Comparison of ENCODE assay signal across 10 mouse cellular contexts in the genomic region with DNA sequence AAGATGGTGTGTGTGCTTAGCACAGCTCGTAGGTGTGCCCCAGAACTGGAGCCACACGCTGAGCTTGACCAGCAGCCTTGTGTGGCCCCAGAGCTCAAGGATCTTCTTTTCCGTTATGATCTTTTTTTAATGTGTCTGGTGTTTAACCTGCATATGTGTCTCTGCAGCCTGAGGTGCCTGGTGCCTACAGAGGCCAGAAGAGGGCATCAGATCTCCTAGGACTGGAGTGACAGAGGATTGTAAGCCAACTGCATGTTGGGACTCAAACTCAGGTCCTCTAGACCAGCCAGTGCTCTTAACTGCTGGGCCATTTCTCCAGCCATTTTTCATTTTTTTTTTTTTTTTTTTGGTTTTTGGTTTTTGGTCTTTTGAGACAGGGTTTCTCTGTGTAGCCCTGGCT. TPM values are rescaled to one million over a fixed set of nuclear protein-coding genes. Genes with fewer than 3 reads are reported as not detected.
A peak's percentile ranks its signal among the peaks of the same experiment; 100 is the strongest.
DNase-seq lines count a peak whose midpoint lies in the region; ATAC-seq and TF ChIP-seq lines count a peak whose summit lies in the region.
"Had no signal": no experiment of that assay in that cellular context is flagged by ENCODE, and none has a peak within 500 bp of the region (broad histone marks: within the 10 kb centered on the region; RNA-seq: fewer than 3 reads in every experiment).

No protein-coding gene starts in this region.

- no peak for TF ChIP-seq POLR2A in spleen, adult 2 months (IDR thresholded peaks at IDR 0.05; ENCODE audit: low read depth, low read length)

- H3K27me3 ChIP-seq in spleen, adult 2 months (ENCODE audit: control insufficient read depth, insufficient read depth, low read length): no peaks in the 10 kb centered on the region
- H3K27me3 ChIP-seq in liver, embryonic 12.5 days (replicated peaks): no peaks in the 10 kb centered on the region
- H3K27me3 ChIP-seq: forebrain, embryonic 12.5 days had no signal

- no peak overlapping the region for H3K4me2 ChIP-seq in liver, embryonic 12.5 days
- H3K4me2 ChIP-seq: forebrain, embryonic 12.5 days had no signal

- H3K4me1 ChIP-seq in spleen, adult 2 months (ENCODE audit: control insufficient read depth, insufficient read depth, insufficient read length): no peaks in the 10 kb centered on the region; the same call in 1 of the 2 replicates
- H3K4me1 ChIP-seq in liver, embryonic 12.5 days: peaks cover 37% of the 10 kb centered on the region

- intact Hi-C loops in gastrocnemius, adult 2 months (cut with DNase I): loop anchor here (5.0 kb wide), 1 partner anchor 58 kb away; a partner anchor contains a TSS

- H3K36me3 ChIP-seq in spleen, adult 2 months (ENCODE audit: control insufficient read depth, insufficient read depth, low read length): peaks cover 13% of the 10 kb centered on the region
- H3K36me3 ChIP-seq in liver, embryonic 12.5 days: peaks cover 62% of the 10 kb centered on the region

- no peak for DNase-seq in gastrocnemius, adult 2 months
- DNase-seq in gastrocnemius, postnatal 4 days (ENCODE audit: low spot score in 2 of 2): no peak
- DNase-seq in spleen, adult 2 months (ENCODE audit: low read depth in 1 of 2, low spot score in 2 of 2): peak in 1 of 2 experiments; percentile 15
- DNase-seq in spleen, postnatal 14 days (ENCODE audit: low spot score in 2 of 2): no peak
- DNase-seq in thymus, postnatal 4 days: peak; percentile 38
- no peak for DNase-seq in cerebellum, postnatal 36 days
- DNase-seq: kidney, adult 18-20 months had no signal

- ATAC-seq in liver, embryonic 12.5 days: peak; percentile 47; the same call in 1 of the 2 replicates
- no peak for ATAC-seq in frontal cortex, adult (ENCODE audit: low TSS enrichment)

- TF ChIP-seq CTCF in gastrocnemius, adult 2 months (IDR thresholded peaks at IDR 0.05): peak; percentile 33
- TF ChIP-seq CTCF in spleen, adult 2 months (IDR thresholded peaks at IDR 0.05; ENCODE audit: extremely low read depth, insufficient read depth, insufficient read length, insufficient replicate concordance): peak; percentile 35; the same call in 1 of the 2 replicates

- no peak overlapping the region for H3K4me3 ChIP-seq in gastrocnemius, adult 2 months
- no peak overlapping the region for H3K4me3 ChIP-seq in spleen, adult 2 months (ENCODE audit: extremely low read depth, insufficient read depth, insufficient read length)
- H3K4me3 ChIP-seq in liver, embryonic 12.5 days: no peak overlapping the region
- H3K4me3 ChIP-seq: forebrain, embryonic 12.5 days had no signal

- no peak overlapping the region for H3K27ac ChIP-seq in gastrocnemius, adult 2 months
- no peak overlapping the region for H3K27ac ChIP-seq in spleen, adult 2 months (ENCODE audit: insufficient read depth, low read length)
- no peak overlapping the region for H3K27ac ChIP-seq in liver, embryonic 12.5 days
- H3K27ac ChIP-seq: forebrain, embryonic 12.5 days had no signal

- H3K9ac ChIP-seq in liver, embryonic 12.5 days: no peak overlapping the region
- H3K9ac ChIP-seq: forebrain, embryonic 12.5 days had no signal

- WGBS in spleen, adult 2 months: 91% methylated on average over 3 of the region's 3 CpGs
- WGBS in liver, embryonic 12.5 days (ENCODE audit: insufficient replicate concordance): 89% methylated on average over 3 of the region's 3 CpGs

- H3K9me3 ChIP-seq in liver, embryonic 12.5 days (replicated peaks): no peaks in the 10 kb centered on the region
- H3K9me3 ChIP-seq: forebrain, embryonic 12.5 days had no signal

RNA-seq across cellular contexts. Expression of a gene that starts 5.3 kb away (rescaled TPM):
- total RNA-seq in gastrocnemius, adult 2 months (2021): 100 to 1,000 TPM in 1 of 2 experiments, 10 to 100 TPM in 1; 63.8 to 112 TPM
- 10 to 100 TPM; 57.8 to 64.2 TPM for total RNA-seq in gastrocnemius, postnatal 4 days (2021)
- polyA plus RNA-seq in spleen, adult 2 months (2012; rRNA removed): 6.3 and 6.6 TPM in 2 replicates
- polyA plus RNA-seq in liver, embryonic 12.5 days (2016; fragmentation: Nextera tagmentation; extraction: Ambion mirVana): 43.3 and 46.2 TPM in 2 replicates

RNA-seq across cellular contexts. Expression of a gene that starts 12.0 kb away (rescaled TPM):
- total RNA-seq in gastrocnemius, adult 2 months (2021): 100 to 1,000 TPM; 269 to 274 TPM
- total RNA-seq in gastrocnemius, postnatal 4 days (2021): 100 to 1,000 TPM; 196 TPM
- 124 and 125 TPM in 2 replicates for polyA plus RNA-seq in spleen, adult 2 months (2012; rRNA removed)
- 166 and 172 TPM in 2 replicates for polyA plus RNA-seq in liver, embryonic 12.5 days (2016; fragmentation: Nextera tagmentation; extraction: Ambion mirVana)

RNA-seq across cellular contexts. Expression of a gene that starts 16.1 kb away (rescaled TPM):
- 100 to 1,000 TPM in 1 of 2 experiments, 10 to 100 TPM in 1; 48.4 to 115 TPM for total RNA-seq in gastrocnemius, adult 2 months (2021)
- total RNA-seq in gastrocnemius, postnatal 4 days (2021): 100 to 1,000 TPM; 314 to 330 TPM
- 135 and 214 TPM in 2 replicates for polyA plus RNA-seq in spleen, adult 2 months (2012; rRNA removed)
- polyA plus RNA-seq in liver, embryonic 12.5 days (2016; fragmentation: Nextera tagmentation; extraction: Ambion mirVana): 825 and 857 TPM in 2 replicates

RNA-seq across cellular contexts. Expression of a gene that starts 42.2 kb away (rescaled TPM):
- 10 to 100 TPM in 1 of 2 experiments, 1 to 10 TPM in 1; 9.3 to 12.1 TPM for total RNA-seq in gastrocnemius, adult 2 months (2021)
- total RNA-seq in gastrocnemius, postnatal 4 days (2021): 10 to 100 TPM; 38.2 to 42.8 TPM
- 57.8 and 102 TPM in 2 replicates for polyA plus RNA-seq in spleen, adult 2 months (2012; rRNA removed)
- polyA plus RNA-seq in liver, embryonic 12.5 days (2016; fragmentation: Nextera tagmentation; extraction: Ambion mirVana): 195 and 200 TPM in 2 replicates

RNA-seq across cellular contexts. Expression of a gene that starts 49.1 kb away (rescaled TPM):
- 10 to 100 TPM; 27.8 to 51.7 TPM for total RNA-seq in gastrocnemius, adult 2 months (2021)
- total RNA-seq in gastrocnemius, postnatal 4 days (2021): 10 to 100 TPM; 20.2 to 25.0 TPM
- 55.6 and 85.5 TPM in 2 replicates for polyA plus RNA-seq in spleen, adult 2 months (2012; rRNA removed)
- 140 and 143 TPM in 2 replicates for polyA plus RNA-seq in liver, embryonic 12.5 days (2016; fragmentation: Nextera tagmentation; extraction: Ambion mirVana)
